Comparison of ENCODE assay signal across 12 mouse cellular contexts in the genomic region with DNA sequence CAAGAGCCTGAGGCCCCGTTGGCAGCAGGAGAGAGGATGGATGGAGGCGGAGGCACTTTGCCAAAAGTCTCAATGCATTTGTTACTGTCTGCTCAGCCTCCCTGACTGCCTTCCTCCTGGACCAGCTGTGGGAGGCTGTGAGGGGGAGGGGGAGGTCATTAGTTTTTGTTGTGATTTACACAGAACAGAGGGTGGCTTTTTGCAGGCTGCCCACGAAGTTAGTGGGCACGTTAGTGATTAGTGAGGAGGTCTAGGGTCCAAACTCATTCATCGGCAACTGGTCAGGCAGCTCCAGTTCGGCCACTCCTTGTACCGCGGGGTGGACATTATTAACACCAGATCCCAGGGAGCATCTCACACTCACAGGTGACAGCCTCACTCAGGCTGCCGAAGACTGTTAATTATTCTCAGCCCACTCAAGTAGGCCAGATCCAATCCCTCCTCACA. TPM values are rescaled to one million over a fixed set of nuclear protein-coding genes. Genes with fewer than 3 reads are reported as not detected.
DNase-seq lines count a peak whose midpoint lies in the region; ATAC-seq lines count a peak whose summit lies in the region.
"Had no signal": no experiment of that assay in that cellular context is flagged by ENCODE, and none has a peak within 500 bp of the region (broad histone marks: within the 10 kb centered on the region; RNA-seq: fewer than 3 reads in every experiment).

No protein-coding gene starts in this region.

- no peak overlapping the region for H3K27ac ChIP-seq in forebrain, embryonic 14.5 days (ENCODE audit: low read depth, low read length)
- H3K27ac ChIP-seq in forebrain, embryonic 10.5 days, result no peak overlapping the region
- H3K27ac ChIP-seq in midbrain, embryonic 14.5 days (replicated peaks; ENCODE audit: low read depth, low read length), result no peak overlapping the region
- H3K27ac ChIP-seq in midbrain, embryonic 11.5 days (ENCODE audit: low read depth, low read length), result no peak overlapping the region
- H3K27ac ChIP-seq in hindbrain, embryonic 16.5 days (ENCODE audit: low read depth, low read length), result no peak overlapping the region
- no peak overlapping the region for H3K27ac ChIP-seq in limb, embryonic 13.5 days
- H3K27ac ChIP-seq: embryonic facial prominence, embryonic 15.5 days had no signal

- H3K9me3 ChIP-seq in forebrain, embryonic 14.5 days (replicated peaks; ENCODE audit: control insufficient read depth, low read length), result no peaks in the 10 kb centered on the region
- peaks cover 4% of the 10 kb centered on the region for H3K9me3 ChIP-seq in forebrain, embryonic 10.5 days
- H3K9me3 ChIP-seq in midbrain, embryonic 14.5 days (ENCODE audit: control insufficient read depth, low read length), result no peaks in the 10 kb centered on the region
- no peaks in the 10 kb centered on the region for H3K9me3 ChIP-seq in midbrain, embryonic 11.5 days (ENCODE audit: control insufficient read depth, low read length)
- H3K9me3 ChIP-seq in hindbrain, embryonic 16.5 days (ENCODE audit: control insufficient read depth, low read length), result no peaks in the 10 kb centered on the region
- H3K9me3 ChIP-seq in limb, embryonic 13.5 days, result peaks cover 6% of the 10 kb centered on the region; the same call in 1 of the 2 replicates
- H3K9me3 ChIP-seq: embryonic facial prominence, embryonic 15.5 days had no signal

- peak; percentile 63 for DNase-seq in forebrain, embryonic 14.5 days (ENCODE audit: low spot score)
- DNase-seq in forebrain, embryonic 10.5 days (ENCODE audit: extremely low spot score, low spot score), result no peak
- DNase-seq in midbrain, embryonic 14.5 days, result peak; percentile 63
- no peak for DNase-seq in midbrain, embryonic 11.5 days (ENCODE audit: low spot score, missing footprints)
- no peak for DNase-seq in spleen, postnatal 36 days (ENCODE audit: low spot score in 2 of 2)
- DNase-seq: gastrocnemius, postnatal 14 days had no signal

- H3K4me2 ChIP-seq in forebrain, embryonic 14.5 days (ENCODE audit: low read length), result no peak overlapping the region
- no peak overlapping the region for H3K4me2 ChIP-seq in midbrain, embryonic 14.5 days (ENCODE audit: low read length)
- H3K4me2 ChIP-seq in midbrain, embryonic 11.5 days, result no peak overlapping the region
- no peak overlapping the region for H3K4me2 ChIP-seq in hindbrain, embryonic 16.5 days (ENCODE audit: low read length)
- 0 out of 2 replicates have a peak overlapping the region, but pooled peaks have one; percentile 9 for H3K4me2 ChIP-seq in limb, embryonic 13.5 days (replicated peaks)
- H3K4me2 ChIP-seq: embryonic facial prominence, embryonic 15.5 days had no signal

- 55% methylated on average over 9 of the region's 9 CpGs for WGBS in forebrain, embryonic 14.5 days
- 71% methylated on average over 9 of the region's 9 CpGs for WGBS in forebrain, embryonic 10.5 days
- WGBS in midbrain, embryonic 14.5 days, result 73% methylated on average over 9 of the region's 9 CpGs
- WGBS in midbrain, embryonic 11.5 days, result 75% methylated on average over 9 of the region's 9 CpGs
- WGBS in hindbrain, embryonic 16.5 days, result 42% methylated on average over 9 of the region's 9 CpGs
- 26% methylated on average over 9 of the region's 9 CpGs for WGBS in limb, embryonic 13.5 days

- H3K9ac ChIP-seq in forebrain, embryonic 14.5 days (ENCODE audit: low read length), result no peak overlapping the region
- H3K9ac ChIP-seq in midbrain, embryonic 14.5 days (replicated peaks; ENCODE audit: low read length), result no peak overlapping the region
- no peak overlapping the region for H3K9ac ChIP-seq in midbrain, embryonic 11.5 days (ENCODE audit: low read length)
- no peak overlapping the region for H3K9ac ChIP-seq in hindbrain, embryonic 16.5 days (ENCODE audit: low read depth, low read length)
- H3K9ac ChIP-seq in limb, embryonic 13.5 days, result no peak overlapping the region
- H3K9ac ChIP-seq: embryonic facial prominence, embryonic 15.5 days had no signal

- H3K4me3 ChIP-seq in forebrain, embryonic 14.5 days (ENCODE audit: low read depth, low read length), result no peak overlapping the region
- no peak overlapping the region for H3K4me3 ChIP-seq in forebrain, embryonic 10.5 days
- H3K4me3 ChIP-seq in midbrain, embryonic 14.5 days (replicated peaks; ENCODE audit: low read depth, low read length), result no peak overlapping the region
- H3K4me3 ChIP-seq in midbrain, embryonic 11.5 days (ENCODE audit: low read depth, low read length), result no peak overlapping the region
- no peak overlapping the region for H3K4me3 ChIP-seq in hindbrain, embryonic 16.5 days (ENCODE audit: low read length)
- no peak overlapping the region for H3K4me3 ChIP-seq in limb, embryonic 13.5 days
- H3K4me3 ChIP-seq: embryonic facial prominence, embryonic 15.5 days had no signal

- no peaks in the 10 kb centered on the region for H3K27me3 ChIP-seq in forebrain, embryonic 14.5 days (replicated peaks; ENCODE audit: control insufficient read depth, insufficient read depth, low read length)
- no peaks in the 10 kb centered on the region for H3K27me3 ChIP-seq in forebrain, embryonic 10.5 days (ENCODE audit: poor library complexity, severe bottlenecking)
- H3K27me3 ChIP-seq in midbrain, embryonic 14.5 days (ENCODE audit: control insufficient read depth, insufficient read depth, low read length), result no peaks in the 10 kb centered on the region
- H3K27me3 ChIP-seq in midbrain, embryonic 11.5 days (ENCODE audit: control insufficient read depth, insufficient read depth, low read length), result no peaks in the 10 kb centered on the region
- H3K27me3 ChIP-seq in hindbrain, embryonic 16.5 days (replicated peaks; ENCODE audit: control insufficient read depth, insufficient read depth, low read length), result no peaks in the 10 kb centered on the region
- H3K27me3 ChIP-seq in limb, embryonic 13.5 days, result no peaks in the 10 kb centered on the region
- H3K27me3 ChIP-seq: embryonic facial prominence, embryonic 15.5 days had no signal

- H3K36me3 ChIP-seq in forebrain, embryonic 14.5 days (ENCODE audit: control insufficient read depth, insufficient read depth, low read length), result no peaks in the 10 kb centered on the region
- H3K36me3 ChIP-seq in forebrain, embryonic 10.5 days (replicated peaks), result no peaks in the 10 kb centered on the region
- no peaks in the 10 kb centered on the region for H3K36me3 ChIP-seq in midbrain, embryonic 14.5 days (ENCODE audit: control insufficient read depth, insufficient read depth, low read length)
- H3K36me3 ChIP-seq in midbrain, embryonic 11.5 days (ENCODE audit: control insufficient read depth, insufficient read depth, low read length), result no peaks in the 10 kb centered on the region
- no peaks in the 10 kb centered on the region for H3K36me3 ChIP-seq in hindbrain, embryonic 16.5 days (ENCODE audit: control insufficient read depth, insufficient read depth, low read length)
- no peaks in the 10 kb centered on the region for H3K36me3 ChIP-seq in limb, embryonic 13.5 days
- H3K36me3 ChIP-seq: embryonic facial prominence, embryonic 15.5 days had no signal

- ATAC-seq in forebrain, embryonic 14.5 days, result peak; percentile 37
- no peak for ATAC-seq in midbrain, embryonic 14.5 days (ENCODE audit: low FRiP score, low TSS enrichment)
- no peak for ATAC-seq in midbrain, embryonic 11.5 days (ENCODE audit: low FRiP score)
- peak; percentile 81 for ATAC-seq in hindbrain, embryonic 16.5 days
- peak; percentile 59; the same call in 1 of the 2 replicates for ATAC-seq in limb, embryonic 13.5 days (ENCODE audit: low FRiP score, low read depth)
- no peak for ATAC-seq in inflammation-experienced regulatory T-cells, adult 6 months
- ATAC-seq: CD4-positive, CD25-positive, alpha-beta regulatory T cell, adult 4 months had no signal

- no peaks in the 10 kb centered on the region for H3K4me1 ChIP-seq in forebrain, embryonic 14.5 days (ENCODE audit: control insufficient read depth, insufficient read depth, low read length)
- H3K4me1 ChIP-seq in forebrain, embryonic 10.5 days, result no peaks in the 10 kb centered on the region; the same call in 1 of the 2 replicates
- H3K4me1 ChIP-seq in midbrain, embryonic 14.5 days (ENCODE audit: control insufficient read depth, insufficient read depth, low read length), result no peaks in the 10 kb centered on the region
- no peaks in the 10 kb centered on the region for H3K4me1 ChIP-seq in midbrain, embryonic 11.5 days (ENCODE audit: control insufficient read depth, insufficient read depth, low read length)
- peaks cover 4% of the 10 kb centered on the region; the same call in 1 of the 2 replicates for H3K4me1 ChIP-seq in hindbrain, embryonic 16.5 days (ENCODE audit: control insufficient read depth, insufficient read depth, low read depth, low read length)
- peaks cover 16% of the 10 kb centered on the region for H3K4me1 ChIP-seq in limb, embryonic 13.5 days

RNA-seq across cellular contexts. Expression of gene Slc22a2, which starts 4.9 kb away (rescaled TPM):
- polyA plus RNA-seq in forebrain, embryonic 14.5 days (2014; fragmentation: Nextera tagmentation; extraction: Ambion mirVana), result 1.3 and 2.6 TPM in 2 replicates
- polyA plus RNA-seq in forebrain, embryonic 10.5 days (2016; fragmentation: Nextera tagmentation; extraction: Ambion mirVana), result not detected in 2 replicates
- 1.2 TPM in 1 of 2 replicates, not detected in the other for polyA plus RNA-seq in midbrain, embryonic 14.5 days (2014; fragmentation: Nextera tagmentation; extraction: Ambion mirVana)
- polyA plus RNA-seq in midbrain, embryonic 11.5 days (2014; fragmentation: Nextera tagmentation; extraction: Ambion mirVana), result not detected in 2 replicates
- polyA plus RNA-seq in hindbrain, embryonic 16.5 days (2015; fragmentation: Nextera tagmentation; extraction: Ambion mirVana), result 1.0 and 2.5 TPM in 2 replicates
- polyA plus RNA-seq in limb, embryonic 13.5 days (2015; fragmentation: Nextera tagmentation; extraction: Ambion mirVana), result not detected in 2 replicates
- 1 to 10 TPM in 2 of 3 experiments, under 1 TPM in 1; 0.43 to 8.6 (median 7.9) TPM for polyA plus RNA-seq in inflammation-experienced regulatory T-cells, adult 6 months (2017; shearing (Covaris generic))
- polyA plus RNA-seq: stomach, embryonic 14.5 days had no signal

Comparison
In these comparisons a context has a peak if more than half of its experiments do, and no peak if none do; other contexts are left out.
1. DNase-seq: peak in forebrain, embryonic 14.5 days (single experiment) and midbrain, embryonic 14.5 days (single experiment); none in forebrain, embryonic 10.5 days (single experiment), midbrain, embryonic 11.5 days (single experiment) and spleen, postnatal 36 days (0 of 2).
2. ATAC-seq: peak in forebrain, embryonic 14.5 days (single experiment), hindbrain, embryonic 16.5 days (single experiment) and limb, embryonic 13.5 days (single experiment); none in midbrain, embryonic 14.5 days (single experiment), midbrain, embryonic 11.5 days (single experiment) and inflammation-experienced regulatory T-cells, adult 6 months (single experiment).